Mouse (Mus musculus) right cerebral cortex, postnatal 14 days (tissue): ENCODE measurements at regions not wholly inside any gene's neighbourhood (a gene's known extent, or its start where the extent isn't known, plus 50 kb on each side); places are given as distances from the start of the nearest gene placed in this dataset.
"Not testable (repeated sequence)": the region's sequence is repeated elsewhere in the genome, so short reads cannot be mapped to it uniquely, and the experiment has no call there.

Experiments used
- DNase-seq: peaks from one replicate; pipeline ENCODE4 v3.0.0; 2022

- no peak for DNase-seq
Measured at GRCm38 (mm10) chr15:41283199-41283598, 1149.0 kb downstream of the 9330182O14Rik start.

- no peak for DNase-seq
Measured at GRCm38 (mm10) chr15:41286809-41287413, 1152.7 kb downstream of the 9330182O14Rik start.

- DNase-seq: no peak
Measured at GRCm38 (mm10) chr15:41297419-41297818, 1163.3 kb downstream of the 9330182O14Rik start.

DNA sequence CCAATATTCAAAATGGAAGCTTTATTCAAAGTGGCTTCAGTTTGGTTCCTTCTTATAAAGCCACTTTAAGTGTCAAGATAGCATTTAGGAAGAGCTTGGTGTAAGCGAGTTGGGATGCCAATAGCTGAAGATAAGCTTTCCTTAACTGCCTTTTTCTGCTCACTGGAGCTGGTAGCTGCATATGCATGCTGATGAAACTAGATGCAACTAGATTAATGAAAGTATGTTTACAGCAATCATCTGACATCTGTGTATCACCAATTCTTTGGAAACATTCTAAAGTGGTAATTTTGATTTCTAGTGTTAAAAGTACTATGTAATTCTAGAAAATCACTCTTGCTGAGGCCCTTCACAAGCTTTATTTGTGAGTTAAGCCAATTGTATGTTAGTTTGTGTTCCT is 1172.5 kb downstream of the 9330182O14Rik start:
- no peak for DNase-seq

GRCm38 (mm10) chr15:41311728-41312320 is 1177.7 kb downstream of the 9330182O14Rik start:
- DNase-seq: no peak

DNA sequence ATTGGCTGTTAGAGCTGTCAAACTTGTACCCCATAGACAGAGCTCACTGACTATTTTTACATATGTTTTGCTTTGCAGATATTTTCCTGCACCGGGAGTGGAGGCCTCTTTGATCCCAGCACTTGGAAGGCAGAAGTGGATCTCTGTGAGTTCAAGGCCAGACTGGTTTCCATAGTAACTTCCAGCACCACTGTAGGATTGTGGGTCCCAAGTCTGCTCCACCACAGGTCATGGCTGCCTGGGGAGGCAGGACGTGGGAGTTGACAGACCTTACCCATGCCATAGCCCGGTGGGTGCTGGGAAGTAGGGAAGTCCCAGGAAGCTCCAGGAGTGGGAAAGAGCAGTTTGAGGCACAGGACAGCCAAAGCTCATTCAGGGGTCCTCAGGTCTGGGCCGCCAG is 1180.8 kb downstream of the 9330182O14Rik start:
- DNase-seq: no peak

GRCm38 (mm10) chr15:41325633-41326252 is 1191.6 kb downstream of the 9330182O14Rik start:
- peak; percentile 72 for DNase-seq

DNA sequence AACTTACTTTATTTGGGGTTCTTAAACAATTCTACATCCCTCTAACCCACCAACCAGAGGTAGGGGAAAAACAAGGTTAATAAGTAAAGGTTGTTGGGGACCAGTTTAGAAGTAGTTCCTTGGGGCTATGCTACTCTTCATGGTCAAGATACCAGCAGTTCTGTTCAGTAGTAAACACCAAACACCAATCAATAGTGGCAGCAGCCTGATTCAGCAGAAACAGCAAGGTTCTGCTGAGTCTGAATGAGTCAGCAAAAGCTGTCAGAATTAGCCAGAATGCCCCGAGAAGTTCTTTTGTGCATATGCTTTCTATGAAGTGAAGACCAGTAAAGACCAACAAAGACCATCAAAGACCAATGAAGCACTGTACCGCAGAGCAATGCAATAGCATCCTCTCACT is 1195.1 kb downstream of the 9330182O14Rik start:
- DNase-seq: no peak

GRCm38 (mm10) chr15:41330085-41330484 is 1195.9 kb downstream of the 9330182O14Rik start:
- DNase-seq: no peak

- no peak for DNase-seq
Measured at GRCm38 (mm10) chr15:41332451-41332850, 1198.3 kb downstream of the 9330182O14Rik start.

GRCm38 (mm10) chr15:41333165-41333564 is 1199.0 kb downstream of the 9330182O14Rik start:
- no peak for DNase-seq

DNA sequence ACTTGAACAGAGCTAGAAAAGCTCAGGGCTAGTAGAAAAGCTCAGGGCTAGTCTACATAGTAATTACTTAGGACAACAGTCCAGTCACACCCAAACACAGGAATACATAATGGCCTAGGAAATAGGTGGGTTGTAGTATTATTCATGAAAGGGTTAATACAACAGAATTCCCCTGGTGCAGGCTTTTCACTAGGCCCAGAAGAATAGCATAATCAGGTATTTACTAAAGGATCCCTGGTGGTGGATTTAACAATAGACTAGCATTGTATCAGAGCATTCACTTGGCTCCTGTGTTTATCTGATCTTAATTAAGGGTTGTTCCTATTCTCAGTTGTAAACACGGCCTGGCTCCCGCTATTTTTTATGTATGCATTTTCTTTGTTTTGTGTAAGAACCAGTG is 1206.5 kb downstream of the 9330182O14Rik start:
- DNase-seq: not testable (repeated sequence)

DNA sequence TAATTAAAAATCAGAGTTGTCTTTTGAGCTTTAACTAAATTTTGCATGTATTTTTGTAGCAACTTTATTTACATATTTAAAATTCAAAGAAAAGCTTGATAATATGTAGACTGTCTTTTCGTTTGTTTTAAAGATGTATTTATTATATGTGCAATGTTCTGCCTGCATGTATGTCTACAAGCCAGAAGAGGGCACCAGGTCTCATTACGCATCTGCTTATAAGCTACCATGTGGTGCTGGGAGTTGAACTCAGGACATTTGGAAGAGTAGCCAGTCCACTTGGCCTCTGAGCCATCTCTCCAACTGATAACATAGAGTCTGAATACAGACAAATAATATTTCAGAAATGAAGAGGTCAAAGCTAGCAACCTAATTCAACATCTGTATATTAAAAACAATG is 1211.4 kb downstream of the 9330182O14Rik start:
- no peak for DNase-seq

GRCm38 (mm10) chr15:41347221-41347620 is 1213.1 kb downstream of the 9330182O14Rik start:
- DNase-seq: no peak

- DNase-seq: no peak
Measured at GRCm38 (mm10) chr15:41352129-41352528, 1218.0 kb downstream of the 9330182O14Rik start.

GRCm38 (mm10) chr15:41359276-41359675 is 1225.1 kb downstream of the 9330182O14Rik start:
- no peak for DNase-seq

GRCm38 (mm10) chr15:41374669-41375068 is 1240.5 kb downstream of the 9330182O14Rik start:
- DNase-seq: peak; percentile 7

DNA sequence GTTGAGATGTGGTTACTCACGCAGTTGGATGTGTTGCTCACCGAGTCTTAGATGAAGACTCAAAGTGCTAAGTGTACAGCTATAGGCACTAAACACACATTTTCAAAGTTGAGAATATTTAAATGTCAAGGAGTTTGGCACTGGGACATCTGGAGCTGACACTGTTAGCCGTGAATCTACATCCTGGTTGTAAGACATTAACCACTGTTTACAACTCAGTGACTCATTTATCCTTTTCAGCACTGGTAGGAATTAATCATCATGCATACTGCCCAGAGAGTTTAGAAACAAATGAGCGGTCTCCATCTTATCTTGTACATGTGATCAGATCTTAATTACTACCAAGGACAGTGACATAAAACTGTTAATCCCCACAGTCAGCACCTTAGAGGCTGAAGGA is 1241.7 kb downstream of the 9330182O14Rik start:
- DNase-seq: no peak

- no peak for DNase-seq
Measured at GRCm38 (mm10) chr15:41379637-41380036, 1245.5 kb downstream of the 9330182O14Rik start.

- DNase-seq: no peak
Measured at GRCm38 (mm10) chr15:41380429-41380828, 1246.3 kb downstream of the 9330182O14Rik start.

DNA sequence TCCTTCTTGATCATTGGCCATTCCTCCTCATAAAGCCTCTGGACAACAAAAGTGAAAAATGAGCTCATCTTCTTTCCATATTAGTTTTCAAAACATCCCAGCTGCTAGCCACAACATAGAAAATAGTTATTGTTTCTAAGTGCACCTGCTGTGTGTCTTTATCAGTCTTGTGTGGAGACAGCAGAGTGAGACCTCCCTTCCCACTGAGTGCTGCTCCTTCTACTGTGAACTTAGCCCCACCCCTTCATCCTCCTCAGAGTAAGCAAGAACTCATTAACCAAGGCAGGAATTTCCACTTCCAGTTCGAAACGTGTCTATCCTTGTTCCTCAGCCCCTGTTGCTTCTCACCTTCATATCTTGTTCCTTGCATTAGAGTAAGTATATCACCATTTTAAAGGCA is 1256.5 kb downstream of the 9330182O14Rik start:
- DNase-seq: no peak
